Mouse (Mus musculus) intestine, embryonic 16.5 days (tissue): ENCODE results near the gene Ncf1. TPM values are rescaled to one million over a fixed set of nuclear protein-coding genes. Genes with fewer than 3 reads are reported as not detected.

Experiments
- ATAC-seq: fragments of 200-750 bp; cut with Nextera tagmentation; 2 replicates; pipeline ENCODE4 v1.8.0; 2017; ENCODE audit warnings: moderate TSS enrichment, moderate library complexity
- H3K27ac ChIP-seq: fragments of 300-500 bp; sonication (generic); 2 replicates; pipeline ENCODE4 v1.5.1; 2014; ENCODE audit warnings: mild to moderate bottlenecking, low read length
- H3K27me3 ChIP-seq: fragments of 300-500 bp; sonication (generic); replicated peaks from 2 replicates; pipeline ENCODE4 v1.6.1; 2014; ENCODE audit warnings: low read length, control low read depth, mixed read lengths; ENCODE audit not compliant: control insufficient read depth, insufficient read depth
- H3K36me3 ChIP-seq: fragments of 300-500 bp; sonication (generic); 2 replicates; pipeline ENCODE4 v1.6.1; 2014; ENCODE audit warnings: low read length, control low read depth; ENCODE audit not compliant: control insufficient read depth, insufficient read depth
- H3K4me1 ChIP-seq: fragments of 300-500 bp; sonication (generic); 2 replicates; pipeline ENCODE4 v1.6.1; 2014; ENCODE audit warnings: low read length, control low read depth, mixed read lengths; ENCODE audit not compliant: control insufficient read depth, insufficient read depth
- H3K4me2 ChIP-seq: fragments of 300-500 bp; sonication (generic); 2 replicates; pipeline ENCODE4 v1.6.1; 2014; ENCODE audit warnings: low read depth, low read length, control low read depth
- H3K4me3 ChIP-seq: fragments of 300-500 bp; sonication (generic); 2 replicates; pipeline ENCODE4 v1.5.1; 2014; ENCODE audit warnings: mild to moderate bottlenecking, low read length
- H3K9ac ChIP-seq: fragments of 300-500 bp; sonication (generic); 2 replicates; pipeline ENCODE4 v1.6.1; 2014; ENCODE audit warnings: low read depth, low read length
- H3K9me3 ChIP-seq: fragments of 300-500 bp; sonication (generic); 2 replicates; pipeline ENCODE4 v1.6.1; 2016; ENCODE audit warnings: low read length, control low read depth; ENCODE audit not compliant: control insufficient read depth
- WGBS: fragments of 180-500 bp; shearing (Covaris S2); extraction: QIAGEN DNeasy Blood & Tissue Kit; methylation state at CpG from one replicate; pipeline ENCODE4 v1.1.7; 2014; 5-methylcytosine and 5-hydroxymethylcytosine counted together
- polyA plus RNA-seq: library from polyadenylated mRNA; unstranded; fragments of >200 nt; fragmentation: Nextera tagmentation; extraction: Ambion mirVana; gene quantifications from 2 replicates; pipeline ENCODE4 v1.2.1, GENCODE M21; 2015

Gene Ncf1
- 5.7 and 6.6 TPM in 2 replicates for polyA plus RNA-seq

GRCm38 (mm10) chr5:134229391-134229790 lies at the start of gene Ncf1:
TSS of gene Ncf1 (minus strand) at chr5:134229625.
- Histone ChIP-seq H3K36me3 (no peaks in the 10 kb centered on the region), H3K4me3 (no peak within 1 kb of the TSS), H3K4me1 (peaks cover 17% of the 10 kb centered on the region), H3K9me3 (no peaks in the 10 kb centered on the region), H3K27me3 (no peaks in the 10 kb centered on the region), H3K4me2 (no peak within 1 kb of the TSS), H3K27ac (no peak within 1 kb of the TSS), H3K9ac (peak within 1 kb of the TSS; percentile 29; the same call in 1 of the 2 replicates)
- no peak for ATAC-seq
- WGBS: 80% methylated on average over 7 of the region's 7 CpGs

GRCm38 (mm10) chr5:134277109-134277508 lies 47.7 kb upstream of the Ncf1 start:
- Histone ChIP-seq H3K9me3 (no peaks in the 10 kb centered on the region), H3K4me3 (no peak overlapping the region), H3K4me1 (no peaks in the 10 kb centered on the region; the same call in 1 of the 2 replicates), H3K27me3 (no peaks in the 10 kb centered on the region), H3K36me3 (peaks cover 40% of the 10 kb centered on the region), H3K4me2 (no peak overlapping the region), H3K9ac (no peak overlapping the region), H3K27ac (no peak overlapping the region)
- ATAC-seq: peak; percentile 47
- 92% methylated on average over 4 of the region's 4 CpGs for WGBS

GRCm38 (mm10) chr5:134275556-134275955 lies 46.1 kb upstream of the Ncf1 start:
- H3K4me2 ChIP-seq: no peak overlapping the region
- H3K9ac ChIP-seq: no peak overlapping the region
- no peak overlapping the region; the same call in 1 of the 2 replicates for H3K27ac ChIP-seq
- no peaks in the 10 kb centered on the region for H3K27me3 ChIP-seq
- H3K36me3 ChIP-seq: peaks cover 42% of the 10 kb centered on the region
- H3K4me3 ChIP-seq: no peak overlapping the region
- no peak for ATAC-seq
- no peaks in the 10 kb centered on the region for H3K9me3 ChIP-seq
- WGBS: 86% methylated on average over 10 of the region's 10 CpGs
- no peaks in the 10 kb centered on the region; the same call in 1 of the 2 replicates for H3K4me1 ChIP-seq

- no peaks in the 10 kb centered on the region; the same call in 1 of the 2 replicates for H3K4me1 ChIP-seq
- H3K4me3 ChIP-seq: no peak overlapping the region
- peaks cover 42% of the 10 kb centered on the region for H3K36me3 ChIP-seq
- no peak overlapping the region for H3K4me2 ChIP-seq
- no peaks in the 10 kb centered on the region for H3K27me3 ChIP-seq
- ATAC-seq: 0 out of 2 replicates have a peak, but pooled peaks have one; percentile 21
- WGBS: 79% methylated on average over 11 of the region's 11 CpGs
- H3K9me3 ChIP-seq: no peaks in the 10 kb centered on the region
- no peak overlapping the region for H3K9ac ChIP-seq
- H3K27ac ChIP-seq: peak overlapping the region; percentile 16; the same call in 1 of the 2 replicates
Measured at GRCm38 (mm10) chr5:134275021-134275420, 45.6 kb upstream of the Ncf1 start.

GRCm38 (mm10) chr5:134273761-134274160 lies 44.3 kb upstream of the Ncf1 start:
- Histone ChIP-seq H3K27ac (no peak overlapping the region), H3K9me3 (no peaks in the 10 kb centered on the region), H3K27me3 (no peaks in the 10 kb centered on the region), H3K4me3 (no peak overlapping the region), H3K36me3 (peaks cover 36% of the 10 kb centered on the region), H3K4me1 (no peaks in the 10 kb centered on the region; the same call in 1 of the 2 replicates), H3K4me2 (no peak overlapping the region), H3K9ac (no peak overlapping the region)
- 83% methylated on average over 8 of the region's 8 CpGs for WGBS
- ATAC-seq: no peak

DNA sequence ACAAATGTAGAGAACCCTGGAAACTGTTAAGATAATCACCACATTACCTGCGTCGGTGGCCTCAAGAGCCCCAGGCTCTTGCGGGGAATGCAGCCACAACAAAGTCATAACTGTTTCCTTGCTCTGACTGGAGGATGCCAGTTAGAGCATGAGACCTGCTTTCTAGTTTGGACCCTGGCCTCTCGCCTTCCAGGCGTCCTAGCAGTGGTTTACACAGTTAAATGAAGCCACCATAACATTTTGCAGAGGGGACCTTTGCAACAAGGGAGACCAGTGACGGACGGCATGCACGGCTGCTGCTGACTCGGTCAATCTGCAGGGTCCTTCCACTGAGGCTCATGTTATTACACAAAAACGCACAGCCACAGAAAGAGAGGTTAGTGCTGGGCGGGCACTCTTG lies 43.3 kb upstream of the Ncf1 start:
- Histone ChIP-seq H3K27me3 (no peaks in the 10 kb centered on the region), H3K4me3 (no peak overlapping the region), H3K4me2 (no peak overlapping the region), H3K27ac (no peak overlapping the region), H3K4me1 (no peaks in the 10 kb centered on the region; the same call in 1 of the 2 replicates), H3K9ac (no peak overlapping the region), H3K9me3 (no peaks in the 10 kb centered on the region), H3K36me3 (peaks cover 36% of the 10 kb centered on the region)
- no peak for ATAC-seq
- WGBS: 84% methylated on average over 11 of the region's 11 CpGs

- Histone ChIP-seq H3K4me2 (no peak overlapping the region), H3K4me3 (no peak overlapping the region), H3K36me3 (peaks cover 33% of the 10 kb centered on the region), H3K4me1 (no peaks in the 10 kb centered on the region; the same call in 1 of the 2 replicates), H3K27me3 (no peaks in the 10 kb centered on the region), H3K9me3 (no peaks in the 10 kb centered on the region), H3K27ac (no peak overlapping the region), H3K9ac (no peak overlapping the region)
- 84% methylated on average over 11 of the region's 11 CpGs for WGBS
- no peak for ATAC-seq
Measured at GRCm38 (mm10) chr5:134271421-134271820, 42.0 kb upstream of the Ncf1 start.

DNA sequence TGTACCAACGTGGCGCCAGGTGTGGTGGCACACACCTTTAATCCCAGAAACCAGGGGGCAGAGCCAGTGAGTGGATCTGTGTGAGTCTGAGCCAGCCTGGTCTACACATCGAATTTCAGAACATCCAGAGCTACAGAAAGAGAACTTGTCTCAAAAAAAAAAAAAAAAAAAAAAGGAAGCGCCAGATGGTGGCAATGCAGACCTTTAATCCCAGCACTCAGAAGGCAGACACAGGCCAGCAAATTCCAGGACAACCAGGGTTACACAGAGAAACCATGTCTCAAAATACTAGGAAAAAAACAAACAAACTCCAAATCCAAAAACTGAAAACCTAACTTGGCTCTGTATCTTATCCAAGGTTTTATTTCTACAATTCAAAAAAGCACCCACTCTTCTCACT lies 41.1 kb upstream of the Ncf1 start:
- H3K4me3 ChIP-seq: no peak overlapping the region
- H3K36me3 ChIP-seq: peaks cover 31% of the 10 kb centered on the region
- H3K4me2 ChIP-seq: no peak overlapping the region
- H3K4me1 ChIP-seq: no peaks in the 10 kb centered on the region; the same call in 1 of the 2 replicates
- H3K27ac ChIP-seq: no peak overlapping the region
- H3K9ac ChIP-seq: no peak overlapping the region
- no peaks in the 10 kb centered on the region for H3K9me3 ChIP-seq
- H3K27me3 ChIP-seq: no peaks in the 10 kb centered on the region
- ATAC-seq: no peak
- WGBS: 83% methylated on average over 4 of the region's 4 CpGs

DNA sequence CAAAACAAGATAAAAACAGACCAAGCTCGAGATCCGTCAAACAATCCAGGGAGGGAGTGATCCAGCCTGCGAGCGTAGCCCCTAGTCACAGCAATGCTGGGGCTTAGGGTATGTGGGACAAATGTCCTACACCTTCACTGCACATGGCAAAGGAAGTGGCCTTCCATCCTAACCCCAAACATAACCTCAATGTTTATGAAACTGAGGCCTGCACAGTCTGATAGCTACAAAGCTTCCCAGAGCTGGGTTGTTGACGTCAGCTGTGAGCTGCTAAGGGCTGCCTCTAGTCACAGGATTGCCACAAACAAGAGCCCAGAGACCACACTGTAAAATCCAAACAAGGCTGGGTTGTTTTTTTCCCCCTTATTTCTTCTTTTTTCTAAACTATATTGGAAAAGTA lies 40.3 kb upstream of the Ncf1 start:
- Histone ChIP-seq H3K4me1 (no peaks in the 10 kb centered on the region), H3K27ac (no peak overlapping the region), H3K9ac (no peak overlapping the region), H3K4me2 (no peak overlapping the region), H3K4me3 (no peak overlapping the region), H3K36me3 (peaks cover 32% of the 10 kb centered on the region), H3K9me3 (no peaks in the 10 kb centered on the region), H3K27me3 (no peaks in the 10 kb centered on the region)
- no peak for ATAC-seq
- 75% methylated on average over 5 of the region's 5 CpGs for WGBS

- Histone ChIP-seq H3K9ac (no peak overlapping the region), H3K36me3 (peaks cover 33% of the 10 kb centered on the region), H3K27ac (no peak overlapping the region), H3K9me3 (no peaks in the 10 kb centered on the region), H3K27me3 (no peaks in the 10 kb centered on the region), H3K4me2 (no peak overlapping the region), H3K4me3 (no peak overlapping the region), H3K4me1 (no peaks in the 10 kb centered on the region)
- no peak for ATAC-seq
- WGBS: 97% methylated on average over 8 of the region's 8 CpGs
Measured at GRCm38 (mm10) chr5:134268751-134269150, 39.3 kb upstream of the Ncf1 start.
